Mouse (Mus musculus) cerebral cortex, adult 2 months (tissue): ENCODE data around the gene Prkce.

Source experiments
- WGBS: fragments of 180-500 bp; shearing (Covaris S2); methylation state at CpG from one replicate; pipeline ENCODE4 v1.1.7; 2018; 5-methylcytosine and 5-hydroxymethylcytosine counted together

The Prkce gene

DNA sequence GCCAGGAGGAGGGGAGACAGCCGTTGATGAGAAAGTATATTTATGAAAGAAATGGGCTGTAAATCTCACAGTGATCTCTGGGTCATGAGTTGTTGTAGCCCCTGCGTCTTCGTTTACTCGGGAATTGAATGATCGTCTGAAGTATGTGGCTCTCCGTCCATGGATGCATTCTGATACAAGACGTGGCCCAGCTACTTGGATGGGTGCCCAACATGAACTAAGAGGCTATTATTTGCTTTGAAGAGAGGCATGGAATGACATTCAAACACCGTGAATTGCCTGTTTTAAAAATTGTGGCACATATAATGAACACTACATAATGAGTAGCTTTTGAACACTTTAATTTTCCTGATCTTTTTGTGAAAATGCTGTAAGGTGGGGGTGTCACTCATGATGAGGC is 93.5 kb downstream of the Prkce start:
- WGBS = 60% methylated on average over 8 of the region's 8 CpGs

GRCm38 (mm10) chr17:86263985-86264649 is 96.5 kb downstream of the Prkce start:
- WGBS = 70% methylated on average over 11 of the region's 11 CpGs

- 42% methylated on average over 6 of the region's 6 CpGs for WGBS
These were observed 98.5 kb downstream of the Prkce start for GRCm38 (mm10) chr17:86266051-86266450.

- WGBS = 65% methylated on average over 6 of the region's 6 CpGs
These were observed 99.7 kb downstream of the Prkce start for GRCm38 (mm10) chr17:86267126-86267760.

- WGBS = 95% methylated on average over 8 of the region's 8 CpGs
These were observed 102.1 kb downstream of the Prkce start for GRCm38 (mm10) chr17:86269639-86270038.

GRCm38 (mm10) chr17:86270523-86270922 is 102.9 kb downstream of the Prkce start:
- WGBS = 77% methylated on average over 13 of the region's 13 CpGs

DNA sequence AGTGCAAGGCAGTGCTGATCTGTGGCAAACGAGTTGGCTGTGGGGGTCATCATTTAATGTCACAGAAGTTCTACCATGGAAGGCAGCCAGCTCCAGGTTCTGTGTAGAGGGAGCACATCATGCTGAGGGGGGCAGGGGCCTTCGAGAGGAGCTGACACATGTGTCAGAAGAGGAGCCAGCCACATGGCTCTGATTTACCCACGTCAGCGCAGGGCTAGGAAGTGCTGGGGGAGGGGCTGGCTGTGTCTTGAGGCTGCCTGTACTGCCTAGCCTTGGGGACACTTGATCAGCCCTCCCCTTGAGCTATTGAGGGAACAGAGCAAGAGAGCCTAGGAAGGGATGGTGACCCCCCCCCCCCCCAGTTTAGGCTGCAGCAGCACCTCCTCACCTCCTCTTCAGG is 103.7 kb downstream of the Prkce start:
- 36% methylated on average over 4 of the region's 4 CpGs for WGBS

DNA sequence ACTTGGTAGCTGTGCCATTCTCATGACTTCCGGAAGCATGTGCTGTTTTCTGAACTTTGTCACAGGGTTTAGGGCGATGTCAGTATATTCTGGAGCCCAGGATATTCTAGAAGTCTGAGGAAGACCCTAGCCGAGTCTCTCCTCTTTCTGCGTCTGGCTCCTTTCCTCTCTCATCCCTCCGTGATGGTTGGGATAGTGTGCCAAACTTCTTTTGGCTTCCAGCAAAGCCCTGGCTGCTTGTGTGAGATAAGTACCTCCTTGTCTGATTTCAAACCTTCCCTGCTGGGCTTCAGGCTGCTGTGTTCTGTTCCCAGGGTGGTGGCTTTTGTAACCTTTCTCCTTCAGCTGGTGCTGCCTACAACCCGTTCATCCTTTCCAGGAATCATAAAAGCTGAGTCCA is 105.4 kb downstream of the Prkce start:
- WGBS = 65% methylated on average over 6 of the region's 6 CpGs

- 83% methylated on average over 9 of the region's 9 CpGs for WGBS
These were observed 106.2 kb downstream of the Prkce start for GRCm38 (mm10) chr17:86273566-86274349.

- 82% methylated on average over 7 of the region's 7 CpGs for WGBS
These were observed 106.8 kb downstream of the Prkce start for GRCm38 (mm10) chr17:86274350-86274744.

GRCm38 (mm10) chr17:86276381-86276780 is 108.8 kb downstream of the Prkce start:
- 92% methylated on average over 4 of the region's 4 CpGs for WGBS

DNA sequence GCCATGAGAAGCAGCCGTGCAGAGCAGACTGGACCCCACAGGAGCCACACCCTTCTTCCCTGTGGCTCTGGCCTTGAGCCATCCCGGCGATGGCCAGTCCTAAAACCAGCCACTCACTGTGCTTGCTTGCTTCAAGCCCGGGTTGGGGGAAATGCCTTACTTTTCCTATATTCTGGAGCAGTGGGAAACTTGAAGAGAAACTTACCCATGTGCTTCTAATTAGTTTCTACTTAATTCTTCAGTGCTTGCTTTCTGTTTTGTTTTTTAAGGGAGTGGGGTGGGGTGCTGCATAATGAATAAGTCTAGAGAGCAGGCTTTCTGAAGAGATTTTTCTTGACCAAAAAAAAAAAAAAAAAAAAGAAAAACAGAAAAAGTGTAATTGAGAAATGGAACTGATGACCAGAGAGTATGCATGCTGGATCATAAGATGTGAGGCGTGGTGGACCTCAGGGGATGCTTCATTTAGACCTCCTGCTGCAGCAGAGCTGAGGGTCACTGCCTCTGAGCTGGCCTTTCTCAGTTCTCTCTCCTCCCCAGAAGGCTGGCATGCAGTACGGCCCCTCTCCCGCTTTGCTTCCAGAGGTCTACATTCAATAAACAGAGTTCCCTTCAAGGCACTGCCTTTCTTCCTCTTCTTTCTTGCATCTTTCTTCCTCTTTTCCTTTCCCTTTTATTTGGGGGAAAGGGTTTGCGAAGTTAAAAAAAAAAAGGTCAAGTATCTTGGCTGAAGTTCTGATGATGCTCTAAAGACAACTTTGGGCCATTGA is 109.6 kb downstream of the Prkce start:
- 62% methylated on average over 8 of the region's 8 CpGs for WGBS

GRCm38 (mm10) chr17:86277999-86278526 is 110.5 kb downstream of the Prkce start:
- 70% methylated on average over 5 of the region's 5 CpGs for WGBS

- 73% methylated on average over 10 of the region's 10 CpGs for WGBS
These were observed 112.2 kb downstream of the Prkce start for GRCm38 (mm10) chr17:86279751-86280150.

GRCm38 (mm10) chr17:86283741-86284140 is 116.2 kb downstream of the Prkce start:
- 41% methylated on average over 5 of the region's 5 CpGs for WGBS

GRCm38 (mm10) chr17:86285058-86285457 is 117.5 kb downstream of the Prkce start:
- WGBS = 90% methylated on average over 5 of the region's 5 CpGs

DNA sequence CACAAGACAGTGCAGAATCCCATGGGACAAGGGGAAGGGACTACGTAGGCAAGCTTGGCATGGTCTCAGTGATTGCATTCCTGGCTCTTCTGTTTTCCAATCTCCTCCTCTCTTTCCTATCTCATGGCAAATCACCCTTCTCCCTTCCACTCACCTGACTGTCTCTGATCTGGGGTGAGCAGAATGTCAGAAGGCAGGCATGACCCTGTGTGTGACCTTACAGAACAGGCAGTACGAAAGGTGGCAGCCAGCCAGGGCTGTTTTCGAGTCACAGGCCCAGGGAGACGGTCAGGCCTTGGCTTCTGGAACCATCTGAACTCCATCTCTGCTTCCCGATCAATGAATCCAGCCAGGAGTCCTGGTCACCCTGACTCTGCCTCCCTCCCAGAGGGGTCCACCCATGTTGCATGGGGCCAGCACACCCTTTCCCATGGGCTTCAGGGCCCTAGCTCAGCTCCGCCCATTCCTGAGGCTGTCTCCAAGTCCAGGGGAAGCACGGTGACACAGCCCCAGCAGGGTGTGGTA is 119.2 kb downstream of the Prkce start:
- 70% methylated on average over 7 of the region's 7 CpGs for WGBS

DNA sequence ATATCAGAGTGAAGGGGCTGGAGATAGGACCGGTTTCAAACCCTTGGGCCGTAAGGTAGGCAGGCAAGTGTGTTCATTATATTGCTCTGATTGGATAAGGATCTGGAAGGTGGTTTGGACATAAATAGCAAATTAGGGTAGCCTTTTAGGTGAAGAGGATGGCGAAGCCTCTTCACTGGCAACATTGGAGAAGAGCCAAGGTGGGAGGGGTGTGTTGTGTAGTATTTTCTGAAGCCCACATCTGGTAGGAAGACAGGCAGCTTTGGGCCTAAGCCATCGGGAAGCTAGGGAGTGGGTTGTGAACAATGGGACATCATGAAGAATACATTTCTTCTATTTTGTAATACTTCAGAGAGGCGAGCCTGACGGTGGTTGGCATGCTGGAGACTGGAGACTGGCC is 125.1 kb downstream of the Prkce start:
- WGBS = 72% methylated on average over 6 of the region's 6 CpGs

DNA sequence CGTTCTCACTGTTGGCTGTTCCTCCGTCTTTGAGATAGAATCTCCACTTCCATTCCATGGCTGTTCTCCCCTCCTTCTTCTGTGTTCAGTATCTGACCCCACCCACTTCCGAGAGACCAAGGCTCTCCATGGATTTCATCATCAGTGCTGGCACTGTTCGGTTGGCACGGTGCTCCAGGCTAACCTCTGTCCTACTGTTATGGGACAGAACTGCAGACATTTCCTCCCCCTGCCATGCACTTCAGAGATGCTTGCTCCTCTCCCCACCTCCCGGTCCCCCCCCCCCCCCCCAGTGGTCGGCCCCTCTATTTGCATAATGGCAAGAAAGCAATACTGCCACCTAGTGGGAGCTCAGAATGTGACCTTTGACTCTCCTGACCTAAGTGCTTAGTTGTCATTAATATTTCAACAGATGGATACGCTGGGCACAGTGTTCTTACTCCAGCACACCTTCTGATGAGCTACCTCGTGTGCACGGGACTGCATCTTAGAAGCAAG is 125.7 kb downstream of the Prkce start:
- 39% methylated on average over 10 of the region's 10 CpGs for WGBS

GRCm38 (mm10) chr17:86299576-86299975 is 132.0 kb downstream of the Prkce start:
- WGBS = 76% methylated on average over 3 of the region's 3 CpGs
